24 mouse cellular contexts compared by ENCODE assay signal in the genomic region with DNA sequence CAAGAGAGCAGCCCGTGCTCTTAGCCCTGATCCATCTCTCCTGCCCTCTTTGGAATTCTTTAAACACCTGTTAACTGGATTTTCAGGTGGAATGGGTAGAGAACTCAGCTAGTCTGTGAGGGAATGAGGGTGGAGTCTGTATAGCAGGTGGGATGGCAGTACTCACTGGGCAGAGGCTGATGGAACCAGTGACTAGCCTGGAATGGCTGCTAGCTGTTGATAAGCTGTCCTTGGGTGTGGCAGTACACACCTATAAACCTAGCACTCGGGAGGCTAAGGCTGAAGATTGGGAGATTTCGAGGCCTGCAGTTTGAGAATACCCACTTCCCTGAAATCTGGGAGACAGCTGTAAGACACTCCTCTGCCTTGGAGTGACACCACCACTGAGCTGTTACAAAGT. TPM values are rescaled to one million over a fixed set of nuclear protein-coding genes. Genes with fewer than 3 reads are reported as not detected.
DNase-seq lines count a peak whose midpoint lies in the region; ATAC-seq and TF ChIP-seq lines count a peak whose summit lies in the region.
"Had no signal": no experiment of that assay in that cellular context is flagged by ENCODE, and none has a peak within 500 bp of the region (broad histone marks: within the 10 kb centered on the region; RNA-seq: fewer than 3 reads in every experiment).

No protein-coding gene starts in this region.

- H3K27me3 ChIP-seq in intestine, postnatal 0 days (replicated peaks; ENCODE audit: control insufficient read depth, insufficient read depth, low read length), result no peaks in the 10 kb centered on the region
- no peaks in the 10 kb centered on the region for H3K27me3 ChIP-seq in liver, embryonic 16.5 days (ENCODE audit: control insufficient read depth, insufficient read depth, low read depth, low read length)
- H3K27me3 ChIP-seq in stomach, embryonic 16.5 days (ENCODE audit: control insufficient read depth, insufficient read depth, low read length), result no peaks in the 10 kb centered on the region

- peak; percentile 25 for DNase-seq in c-Kit-positive CD71-positive TER-119-negative erythroid progenitor cells, embryonic 14.5 days (ENCODE audit: low read depth)
- no peak for DNase-seq in ovary, adult 18-20 months (ENCODE audit: low spot score)
- DNase-seq in left cerebral cortex, adult 8-10 months (ENCODE audit: low spot score in 2 of 2), result no peak
- no peak for DNase-seq in frontal cortex, postnatal 14 days (ENCODE audit: low spot score in 2 of 2)
- DNase-seq: adrenal gland, postnatal 10 days; B cell, adult 2 months; cerebellum, adult 11-12 months; cerebellum, postnatal 25 days; embryo, embryonic 11 days; gastrocnemius, postnatal 10 days; kidney, adult 18-20 months; kidney, postnatal 10 days; layer of hippocampus, postnatal 36 days; thymus, adult 2 months had no signal

- H3K9me3 ChIP-seq in intestine, postnatal 0 days (ENCODE audit: control insufficient read depth), result no peaks in the 10 kb centered on the region
- H3K9me3 ChIP-seq in liver, embryonic 16.5 days (replicated peaks; ENCODE audit: control insufficient read depth, low read length), result no peaks in the 10 kb centered on the region
- H3K9me3 ChIP-seq in stomach, embryonic 16.5 days (replicated peaks; ENCODE audit: control insufficient read depth, low read length), result no peaks in the 10 kb centered on the region
- H3K9me3 ChIP-seq: forebrain, embryonic 10.5 days had no signal

- 35% methylated on average over 3 of the region's 3 CpGs for WGBS in intestine, postnatal 0 days
- 47% methylated on average over 3 of the region's 3 CpGs for WGBS in liver, embryonic 16.5 days (ENCODE audit: insufficient replicate concordance)
- WGBS in stomach, embryonic 16.5 days, result 82% methylated on average over 3 of the region's 3 CpGs

- H3K4me3 ChIP-seq in intestine, postnatal 0 days (ENCODE audit: low read depth, low read length), result no peak overlapping the region
- H3K4me3 ChIP-seq in liver, embryonic 16.5 days (ENCODE audit: low read depth, low read length), result no peak overlapping the region
- no peak overlapping the region for H3K4me3 ChIP-seq in stomach, embryonic 16.5 days (replicated peaks; ENCODE audit: low read length)
- H3K4me3 ChIP-seq: forebrain, embryonic 10.5 days had no signal

- no peak overlapping the region for H3K4me2 ChIP-seq in intestine, postnatal 0 days (replicated peaks; ENCODE audit: low read depth)
- H3K4me2 ChIP-seq in liver, embryonic 16.5 days (ENCODE audit: low read depth, low read length), result 0 out of 2 replicates have a peak overlapping the region, but pooled peaks have one; percentile 3
- no peak overlapping the region for H3K4me2 ChIP-seq in stomach, embryonic 16.5 days (ENCODE audit: low read depth, low read length)

- peaks cover 10% of the 10 kb centered on the region; the same call in 1 of the 2 replicates for H3K4me1 ChIP-seq in intestine, postnatal 0 days (replicated peaks; ENCODE audit: control insufficient read depth, insufficient read depth, low read length)
- peaks cover 19% of the 10 kb centered on the region for H3K4me1 ChIP-seq in liver, embryonic 16.5 days (ENCODE audit: control insufficient read depth, low read depth, low read length)
- H3K4me1 ChIP-seq in stomach, embryonic 16.5 days (ENCODE audit: control insufficient read depth, insufficient read depth, low read length), result peaks cover 13% of the 10 kb centered on the region

- peak; percentile 47 for ATAC-seq in intestine, postnatal 0 days
- peak; percentile 97 for ATAC-seq in liver, embryonic 16.5 days (ENCODE audit: low read depth)
- peak; percentile 56; the same call in 1 of the 2 replicates for ATAC-seq in stomach, embryonic 16.5 days (ENCODE audit: insufficient read depth, low FRiP score)
- ATAC-seq: hindbrain, embryonic 16.5 days; midbrain, embryonic 16.5 days had no signal

- TF ChIP-seq CTCF in intestine, postnatal 0 days (IDR thresholded peaks at IDR 0.05; ENCODE audit: low read depth), result no peak

- no peak overlapping the region for H3K9ac ChIP-seq in intestine, postnatal 0 days (ENCODE audit: low read depth, low read length)
- H3K9ac ChIP-seq in liver, embryonic 16.5 days (ENCODE audit: low read depth, low read length), result no peak overlapping the region
- H3K9ac ChIP-seq in stomach, embryonic 16.5 days (ENCODE audit: low read length), result no peak overlapping the region

- H3K27ac ChIP-seq in intestine, postnatal 0 days (ENCODE audit: low read depth, low read length), result no peak overlapping the region
- H3K27ac ChIP-seq in liver, embryonic 16.5 days (ENCODE audit: low read length), result peak overlapping the region; percentile 64; the same call in 1 of the 2 replicates
- no peak overlapping the region for H3K27ac ChIP-seq in stomach, embryonic 16.5 days (ENCODE audit: low read length)
- H3K27ac ChIP-seq: forebrain, embryonic 10.5 days had no signal

- peaks cover 14% of the 10 kb centered on the region for H3K36me3 ChIP-seq in intestine, postnatal 0 days (ENCODE audit: control insufficient read depth, insufficient read depth)
- 0 out of 2 replicates have a peak, but pooled peaks cover 2% of the 10 kb centered on the region for H3K36me3 ChIP-seq in liver, embryonic 16.5 days (ENCODE audit: control insufficient read depth, insufficient read depth)
- no peaks in the 10 kb centered on the region for H3K36me3 ChIP-seq in stomach, embryonic 16.5 days (ENCODE audit: control insufficient read depth, insufficient read depth, low read length)

RNA-seq across cellular contexts. Expression of gene Myl3, which starts 42.1 kb away (rescaled TPM):
- 0.16 TPM in 1 of 2 replicates, not detected in the other for polyA plus RNA-seq in intestine, postnatal 0 days (2015; fragmentation: Nextera tagmentation; extraction: Ambion mirVana)
- 1.1 and 1.9 TPM in 2 replicates for polyA plus RNA-seq in liver, embryonic 16.5 days (2015; fragmentation: Nextera tagmentation; extraction: Ambion mirVana)
- polyA plus RNA-seq in stomach, embryonic 16.5 days (2015; fragmentation: Nextera tagmentation; extraction: Ambion mirVana), result 0.59 and 12.9 TPM in 2 replicates
- total RNA-seq in left cerebral cortex, adult 8-10 months (2022), result 1 to 10 TPM in 3 of 4 experiments, not detected in 1; 2.4 to 3.2 (median 2.6) TPM
- total RNA-seq: hematopoietic stem cell, adult 5-6 weeks; layer of hippocampus, adult 18-20 months; layer of hippocampus, postnatal 36 days; neutrophil, adult 5-6 weeks had no signal
- polyA plus RNA-seq: liver, adult 2 months had no signal

RNA-seq across cellular contexts. Expression of gene Ccdc12, which starts 43.3 kb away (rescaled TPM):
- polyA plus RNA-seq in intestine, postnatal 0 days (2015; fragmentation: Nextera tagmentation; extraction: Ambion mirVana), result 122 and 124 TPM in 2 replicates
- polyA plus RNA-seq in liver, embryonic 16.5 days (2015; fragmentation: Nextera tagmentation; extraction: Ambion mirVana), result 59.5 and 60.5 TPM in 2 replicates
- polyA plus RNA-seq in stomach, embryonic 16.5 days (2015; fragmentation: Nextera tagmentation; extraction: Ambion mirVana), result 148 and 153 TPM in 2 replicates
- 10 to 100 TPM; 69.7 to 73.5 (median 72.6) TPM for total RNA-seq in left cerebral cortex, adult 8-10 months (2022)

RNA-seq across cellular contexts. Expression of gene Nbeal2, which starts 45.6 kb away (rescaled TPM):
- polyA plus RNA-seq in intestine, postnatal 0 days (2015; fragmentation: Nextera tagmentation; extraction: Ambion mirVana), result 1.0 and 1.3 TPM in 2 replicates
- polyA plus RNA-seq in liver, embryonic 16.5 days (2015; fragmentation: Nextera tagmentation; extraction: Ambion mirVana), result 1.7 and 2.8 TPM in 2 replicates
- 10.9 and 12.1 TPM in 2 replicates for polyA plus RNA-seq in stomach, embryonic 16.5 days (2015; fragmentation: Nextera tagmentation; extraction: Ambion mirVana)
- total RNA-seq in left cerebral cortex, adult 8-10 months (2022), result 10 to 100 TPM; 11.9 to 14.6 (median 12.6) TPM

RNA-seq across cellular contexts. Expression of gene Pth1r, which starts 47.4 kb away (rescaled TPM):
- polyA plus RNA-seq in intestine, postnatal 0 days (2015; fragmentation: Nextera tagmentation; extraction: Ambion mirVana), result 8.9 and 9.1 TPM in 2 replicates
- 2.3 and 2.5 TPM in 2 replicates for polyA plus RNA-seq in liver, embryonic 16.5 days (2015; fragmentation: Nextera tagmentation; extraction: Ambion mirVana)
- polyA plus RNA-seq in stomach, embryonic 16.5 days (2015; fragmentation: Nextera tagmentation; extraction: Ambion mirVana), result 17.5 and 17.9 TPM in 2 replicates
- 1 to 10 TPM; 8.4 to 8.7 (median 8.6) TPM for total RNA-seq in left cerebral cortex, adult 8-10 months (2022)
- total RNA-seq: hematopoietic stem cell, adult 5-6 weeks; neutrophil, adult 5-6 weeks had no signal

Comparison
In these comparisons a context has a peak if more than half of its experiments do, and no peak if none do; other contexts are left out.
1. ATAC-seq: peak in every context shown above with its lines; median percentile 97 in liver, embryonic 16.5 days; 56 in stomach, embryonic 16.5 days; 47 in intestine, postnatal 0 days.